Mouse (Mus musculus) lung, postnatal 0 days (tissue): ENCODE results near the gene Aldh3b1.

Experiments
- CTCF ChIP-seq: IDR thresholded peaks from 2 replicates; pipeline ENCODE4 v1.5.1; 2016; ENCODE audit warnings: antibody characterized with exemption, mild to moderate bottlenecking
- EP300 ChIP-seq: IDR thresholded peaks from 2 replicates; pipeline ENCODE4 v1.6.1; 2016; ENCODE audit warnings: antibody characterized with exemption, mild to moderate bottlenecking, control low read depth

DNA sequence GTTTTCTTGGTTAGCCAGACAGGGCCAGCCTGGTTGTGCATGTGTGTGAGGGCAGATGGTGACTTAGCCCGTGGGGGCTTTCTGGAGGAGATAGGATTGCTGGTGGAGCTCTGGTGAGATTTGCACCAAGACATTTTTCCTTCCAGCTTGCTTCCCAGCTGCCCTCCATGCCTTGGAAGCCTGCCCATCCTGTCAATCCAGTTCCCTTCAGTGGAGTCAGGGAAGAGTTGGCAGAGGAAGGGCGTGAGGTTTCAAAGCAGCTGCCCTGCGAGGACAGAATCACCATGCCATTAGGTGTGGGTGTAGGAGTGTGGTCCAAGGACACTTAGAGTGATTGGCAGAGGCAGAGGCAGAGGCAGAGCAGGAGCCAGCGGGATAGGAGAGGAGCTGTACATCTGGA lies 28.9 kb upstream of the Aldh3b1 start, which contains the start of gene Aldh3b3:
- TF ChIP-seq CTCF (no peak), EP300 (no peak)
